Mouse (Mus musculus): ENCODE data around the gene Pigk. TPM values are rescaled to one million over a fixed set of nuclear protein-coding genes. Genes with fewer than 3 reads are reported as not detected.
A peak's percentile ranks its signal among the peaks of the same experiment; 100 is the strongest.

The Pigk gene
- total RNA-seq, 1 experiment = 44.6 TPM

- H3K4me3 ChIP-seq (ENCODE audit: insufficient read depth in 1 of 2, low read depth in 1 of 2, low read length in 2 of 2, poor library complexity in 1 of 2, severe bottlenecking in 1 of 2) = no peak overlapping the region
- no peaks in the 10 kb centered on the region for H3K36me3 ChIP-seq (ENCODE audit: control insufficient read depth, insufficient read depth, low read length, poor library complexity, severe bottlenecking)
- TF ChIP-seq CHD2 (IDR thresholded peaks at IDR 0.05; ENCODE audit: low read depth, low read length) (no peak), ZNF384 (IDR thresholded peaks at IDR 0.05; ENCODE audit: low read depth, low read length) (no peak), HCFC1 (IDR thresholded peaks at IDR 0.05; ENCODE audit: borderline replicate concordance, insufficient read depth, low read length) (no peak), MAFK (IDR thresholded peaks at IDR 0.05; ENCODE audit: insufficient read depth, low read depth, low read length) (no peak), ZC3H11A (IDR thresholded peaks at IDR 0.05; ENCODE audit: borderline replicate concordance, low read depth, low read length) (no peak)
- H3K9ac ChIP-seq (ENCODE audit: insufficient read depth, low read depth, low read length, poor library complexity, severe bottlenecking) = no peak overlapping the region
- 0 out of 4 replicates have a peak, but pooled peaks cover 0 to 2% of the 10 kb centered on the region in 2 experiments for H3K4me1 ChIP-seq (ENCODE audit: control insufficient read depth in 2 of 2, insufficient read depth in 2 of 2, low read length in 2 of 2, poor library complexity in 1 of 2)
- DNase-seq (ENCODE audit: low read depth, low spot score) = no peak
- H3K27ac ChIP-seq (ENCODE audit: insufficient read depth, low read depth, low read length, poor library complexity, severe bottlenecking) = no peak overlapping the region
- H3K9me3 ChIP-seq (ENCODE audit: control insufficient read depth, insufficient read depth, low read depth, low read length) = no peaks in the 10 kb centered on the region
- in situ Hi-C loops (cut with MboI; ENCODE audit: low sequenced_read_pairs in 2 of 2, unreplicated experiment in 2 of 2) = no loop called here
These were observed 212.3 kb downstream of the Pigk start for GRCm38 (mm10) chr3:152926166-152926565.

DNA sequence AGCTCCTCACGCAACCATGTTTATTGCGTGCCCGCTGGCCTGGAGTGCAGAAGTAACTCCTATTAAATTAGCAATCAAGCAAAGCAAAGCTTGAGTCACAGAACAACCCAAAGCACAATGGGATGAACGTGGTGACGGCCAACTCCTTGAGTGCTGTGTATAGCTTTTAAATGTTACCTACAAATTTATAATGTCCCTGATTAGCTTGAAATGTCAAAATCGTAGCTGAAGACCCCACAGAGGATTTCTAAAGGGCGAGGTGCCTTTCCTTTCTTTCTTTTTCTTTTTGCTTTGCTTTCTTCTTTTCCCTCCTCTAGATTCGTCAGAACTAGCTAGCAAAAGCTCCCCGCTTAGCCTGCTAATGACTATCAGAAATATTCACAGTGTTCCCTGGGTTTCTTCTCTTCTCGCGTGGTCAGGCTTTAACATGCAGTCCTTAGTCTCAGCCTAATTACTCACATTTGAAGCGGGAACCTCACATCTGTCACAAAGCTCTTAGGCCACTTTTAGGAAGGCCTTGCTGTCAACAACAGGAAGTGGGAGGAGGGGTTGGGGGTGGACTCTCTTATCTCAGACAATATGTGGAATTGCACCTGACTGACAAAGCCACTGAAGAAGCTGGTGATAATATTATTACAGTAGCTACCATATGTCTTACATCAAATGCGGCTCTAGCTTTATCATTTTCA lies 214.5 kb downstream of the Pigk start:
- H3K9ac ChIP-seq (ENCODE audit: insufficient read depth, low read depth, low read length, poor library complexity, severe bottlenecking) = no peak overlapping the region
- no peak overlapping the region for H3K27ac ChIP-seq (ENCODE audit: insufficient read depth, low read depth, low read length, poor library complexity, severe bottlenecking)
- no peak for DNase-seq (ENCODE audit: low read depth, low spot score)
- no peak overlapping the region for H3K4me3 ChIP-seq (ENCODE audit: insufficient read depth in 1 of 2, low read depth in 1 of 2, low read length in 2 of 2, poor library complexity in 1 of 2, severe bottlenecking in 1 of 2)
- H3K4me1 ChIP-seq (ENCODE audit: control insufficient read depth in 2 of 2, insufficient read depth in 2 of 2, low read length in 2 of 2, poor library complexity in 1 of 2) = 0 out of 4 replicates have a peak, but pooled peaks cover 0 to 2% of the 10 kb centered on the region in 2 experiments
- in situ Hi-C loops (cut with MboI; ENCODE audit: low sequenced_read_pairs in 2 of 2, unreplicated experiment in 2 of 2) = no loop called here
- no peaks in the 10 kb centered on the region for H3K36me3 ChIP-seq (ENCODE audit: control insufficient read depth, insufficient read depth, low read length, poor library complexity, severe bottlenecking)
- no peaks in the 10 kb centered on the region for H3K9me3 ChIP-seq (ENCODE audit: control insufficient read depth, insufficient read depth, low read depth, low read length)
- TF ChIP-seq MAFK (IDR thresholded peaks at IDR 0.05; ENCODE audit: insufficient read depth, low read depth, low read length) (no peak), HCFC1 (IDR thresholded peaks at IDR 0.05; ENCODE audit: borderline replicate concordance, insufficient read depth, low read length) (no peak), ZC3H11A (IDR thresholded peaks at IDR 0.05; ENCODE audit: borderline replicate concordance, low read depth, low read length) (no peak), ZNF384 (IDR thresholded peaks at IDR 0.05; ENCODE audit: low read depth, low read length) (no peak), CHD2 (IDR thresholded peaks at IDR 0.05; ENCODE audit: low read depth, low read length) (no peak)

DNA sequence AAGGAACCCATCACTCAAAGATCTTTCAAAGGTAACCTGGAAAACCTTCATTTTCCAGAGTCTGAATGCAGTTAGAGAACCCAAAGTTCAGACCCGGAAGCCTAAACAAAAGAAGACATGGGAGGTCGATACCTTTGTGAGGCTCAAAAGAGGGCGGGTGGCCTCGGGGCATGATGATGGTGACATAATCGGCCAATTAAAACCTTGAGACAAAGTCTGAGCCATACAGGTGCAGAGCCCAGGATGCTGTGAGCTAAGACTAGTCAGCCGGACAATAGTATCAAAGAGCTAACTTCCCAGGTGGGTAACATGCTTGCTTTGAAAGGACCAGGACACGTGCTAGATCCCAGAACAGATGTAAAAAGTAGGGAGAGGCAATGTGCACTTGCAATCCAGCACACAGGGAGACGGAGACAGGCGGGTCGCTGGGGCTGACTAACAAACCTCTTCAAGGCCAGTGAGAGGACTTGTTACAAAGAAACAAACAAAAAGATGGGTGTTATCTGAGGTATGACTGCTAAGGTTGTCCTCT lies 215.4 kb downstream of the Pigk start:
- Histone ChIP-seq H3K27ac (ENCODE audit: insufficient read depth, low read depth, low read length, poor library complexity, severe bottlenecking) (no peak overlapping the region), H3K36me3 (ENCODE audit: control insufficient read depth, insufficient read depth, low read length, poor library complexity, severe bottlenecking) (no peaks in the 10 kb centered on the region), H3K9ac (ENCODE audit: insufficient read depth, low read depth, low read length, poor library complexity, severe bottlenecking) (no peak overlapping the region), H3K4me1 (ENCODE audit: control insufficient read depth in 2 of 2, insufficient read depth in 2 of 2, low read length in 2 of 2, poor library complexity in 1 of 2) (0 out of 4 replicates have a peak, but pooled peaks cover 0 to 2% of the 10 kb centered on the region in 2 experiments), H3K9me3 (ENCODE audit: control insufficient read depth, insufficient read depth, low read depth, low read length) (no peaks in the 10 kb centered on the region), H3K4me3 (ENCODE audit: insufficient read depth in 1 of 2, low read depth in 1 of 2, low read length in 2 of 2, poor library complexity in 1 of 2, severe bottlenecking in 1 of 2) (peak overlapping the region in 1 of 2 experiments; percentile 45; a peak in 2 of 4 replicates)
- TF ChIP-seq CHD2 (IDR thresholded peaks at IDR 0.05; ENCODE audit: low read depth, low read length) (no peak), MAFK (IDR thresholded peaks at IDR 0.05; ENCODE audit: insufficient read depth, low read depth, low read length) (no peak), ZNF384 (IDR thresholded peaks at IDR 0.05; ENCODE audit: low read depth, low read length) (no peak)
- in situ Hi-C loops (cut with MboI; ENCODE audit: low sequenced_read_pairs in 2 of 2, unreplicated experiment in 2 of 2) = no loop called here
- peak; percentile 58 for DNase-seq (ENCODE audit: low read depth, low spot score)

GRCm38 (mm10) chr3:152929788-152930281 lies 215.9 kb downstream of the Pigk start:
- Histone ChIP-seq H3K4me1 (ENCODE audit: control insufficient read depth in 2 of 2, insufficient read depth in 2 of 2, low read length in 2 of 2, poor library complexity in 1 of 2) (0 out of 4 replicates have a peak, but pooled peaks cover 0 to 2% of the 10 kb centered on the region in 2 experiments), H3K9ac (ENCODE audit: insufficient read depth, low read depth, low read length, poor library complexity, severe bottlenecking) (no peak overlapping the region), H3K27ac (ENCODE audit: insufficient read depth, low read depth, low read length, poor library complexity, severe bottlenecking) (no peak overlapping the region), H3K4me3 (ENCODE audit: insufficient read depth in 1 of 2, low read depth in 1 of 2, low read length in 2 of 2, poor library complexity in 1 of 2, severe bottlenecking in 1 of 2) (peak overlapping the region in 1 of 2 experiments; percentile 45; a peak in 2 of 4 replicates), H3K9me3 (ENCODE audit: control insufficient read depth, insufficient read depth, low read depth, low read length) (no peaks in the 10 kb centered on the region), H3K36me3 (ENCODE audit: control insufficient read depth, insufficient read depth, low read length, poor library complexity, severe bottlenecking) (no peaks in the 10 kb centered on the region)
- in situ Hi-C loops (cut with MboI; ENCODE audit: low sequenced_read_pairs in 2 of 2, unreplicated experiment in 2 of 2) = no loop called here
- DNase-seq (ENCODE audit: low read depth, low spot score) = no peak
- TF ChIP-seq ZNF384 (IDR thresholded peaks at IDR 0.05; ENCODE audit: low read depth, low read length) (no peak), MAFK (IDR thresholded peaks at IDR 0.05; ENCODE audit: insufficient read depth, low read depth, low read length) (no peak), ZC3H11A (IDR thresholded peaks at IDR 0.05; ENCODE audit: borderline replicate concordance, low read depth, low read length) (no peak), CHD2 (IDR thresholded peaks at IDR 0.05; ENCODE audit: low read depth, low read length) (no peak), HCFC1 (IDR thresholded peaks at IDR 0.05; ENCODE audit: borderline replicate concordance, insufficient read depth, low read length) (no peak)

All from ES-E14 (cell line).